Mouse (Mus musculus): Measurements from ENCODE around the gene Cdk6. TPM values are rescaled to one million over a fixed set of nuclear protein-coding genes. Genes with fewer than 3 reads are reported as not detected.

Gene Cdk6
- polyA plus RNA-seq, 1 experiment = 30.9 TPM

DNA sequence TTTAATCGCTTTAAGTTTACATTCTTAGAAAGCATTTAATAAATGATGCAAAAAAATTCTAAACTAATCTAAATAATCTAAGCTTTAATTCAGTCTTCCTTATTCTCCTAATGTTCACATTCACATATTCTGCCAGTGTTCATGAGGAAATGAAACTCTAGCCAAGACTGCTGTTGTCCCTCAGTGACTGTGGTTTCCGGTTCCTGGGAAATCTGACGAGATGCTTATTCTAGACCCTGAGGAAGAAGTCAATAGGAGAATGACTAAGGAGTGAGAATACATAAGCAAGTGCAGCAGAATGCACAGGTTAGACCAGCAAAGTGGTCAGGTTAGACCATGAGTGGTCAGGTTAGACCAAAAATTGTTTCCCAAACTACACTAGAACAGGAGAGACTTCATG lies 149.1 kb downstream of the Cdk6 start:
- no peak overlapping the region for H3K4me3 ChIP-seq (ENCODE audit: insufficient read depth, poor library complexity, severe bottlenecking)
- H3K36me3 ChIP-seq (ENCODE audit: control insufficient read depth, insufficient read depth) = peaks cover 38% of the 10 kb centered on the region
- H3K27me3 ChIP-seq (ENCODE audit: control insufficient read depth, insufficient read depth, insufficient read length) = no peaks in the 10 kb centered on the region
- H3K79me2 ChIP-seq (ENCODE audit: control insufficient read depth, insufficient read depth) = peaks cover 29% of the 10 kb centered on the region
- H3ac ChIP-seq (ENCODE audit: control insufficient read depth, insufficient read length, low read depth) = no peak overlapping the region
- TF ChIP-seq FOSL1 (IDR thresholded peaks at IDR 0.05; ENCODE audit: insufficient read depth, low read length, poor library complexity, severe bottlenecking) = no peak
- no peak for TF ChIP-seq CTCF (IDR thresholded peaks at IDR 0.05; ENCODE audit: control insufficient read depth, insufficient read depth, insufficient read length)
- TF ChIP-seq USF1 (IDR thresholded peaks at IDR 0.05; ENCODE audit: low read depth) = no peak
- no peak for TF ChIP-seq CEBPB (IDR thresholded peaks at IDR 0.05; ENCODE audit: low read depth)
- no peak for TF ChIP-seq MAX (IDR thresholded peaks at IDR 0.05)
- TF ChIP-seq MYOG (IDR thresholded peaks at IDR 0.05; ENCODE audit: control insufficient read depth, extremely low read depth, insufficient read length) = no peak
- TF ChIP-seq MYOD1 (IDR thresholded peaks at IDR 0.05; ENCODE audit: control insufficient read depth, insufficient read length, low read depth) = no peak
- H3K79me3 ChIP-seq (ENCODE audit: low read depth) = peaks cover 6% of the 10 kb centered on the region

DNA sequence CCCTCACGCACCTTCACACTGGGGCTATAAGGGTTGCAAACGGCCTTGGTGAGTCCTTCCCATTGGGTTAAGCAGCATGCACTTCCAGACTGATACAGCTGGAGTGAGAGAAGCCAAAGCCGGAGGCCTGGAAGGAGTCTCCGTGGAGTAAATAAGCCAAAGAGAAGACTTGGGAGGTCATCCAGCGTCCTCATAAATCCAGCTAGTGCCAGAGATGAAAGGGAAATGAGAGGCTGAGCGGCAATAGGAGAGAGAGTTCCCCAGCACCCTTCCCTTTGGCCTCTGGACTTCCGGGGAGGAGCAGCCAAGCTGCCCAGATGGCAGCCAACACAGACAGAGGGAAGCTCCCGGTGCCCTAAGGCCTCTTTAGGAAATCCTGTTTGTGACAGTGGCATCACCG lies 149.8 kb downstream of the Cdk6 start:
- H3K4me3 ChIP-seq (ENCODE audit: insufficient read depth, poor library complexity, severe bottlenecking) = no peak overlapping the region

DNA sequence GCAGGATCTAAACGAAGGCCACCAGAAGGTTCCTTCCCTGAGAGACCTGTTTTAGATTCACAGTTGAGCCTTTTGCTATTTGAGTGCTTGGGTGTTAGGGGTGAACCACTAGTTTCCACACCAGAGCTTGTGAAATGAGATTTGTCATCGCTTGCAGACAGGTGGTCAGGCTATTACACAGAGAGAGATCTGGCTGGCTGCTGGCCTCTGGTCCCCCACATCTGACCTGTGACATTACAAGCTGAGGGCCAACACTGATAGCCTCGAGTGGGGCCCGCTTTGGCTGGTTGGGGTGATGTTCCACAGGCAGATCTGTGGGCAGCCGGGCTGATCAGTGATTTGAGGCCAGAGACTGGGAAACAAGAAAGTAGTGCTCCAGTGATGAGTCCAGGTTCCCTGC lies 150.6 kb downstream of the Cdk6 start:
- Histone ChIP-seq H3K79me2 (ENCODE audit: control insufficient read depth, insufficient read depth) (peaks cover 41% of the 10 kb centered on the region), H3K36me3 (ENCODE audit: control insufficient read depth, insufficient read depth) (peaks cover 26% of the 10 kb centered on the region), H3K27me3 (ENCODE audit: control insufficient read depth, insufficient read depth, insufficient read length) (no peaks in the 10 kb centered on the region), H3ac (ENCODE audit: control insufficient read depth, insufficient read length, low read depth) (no peak overlapping the region), H3K4me3 (ENCODE audit: insufficient read depth, poor library complexity, severe bottlenecking) (no peak overlapping the region), H3K79me3 (ENCODE audit: low read depth) (peaks cover 8% of the 10 kb centered on the region)
- TF ChIP-seq MAX (IDR thresholded peaks at IDR 0.05) (no peak), CEBPB (IDR thresholded peaks at IDR 0.05; ENCODE audit: low read depth) (no peak), USF1 (IDR thresholded peaks at IDR 0.05; ENCODE audit: low read depth) (no peak), CTCF (IDR thresholded peaks at IDR 0.05; ENCODE audit: control insufficient read depth, insufficient read depth, insufficient read length) (no peak), MYOG (IDR thresholded peaks at IDR 0.05; ENCODE audit: control insufficient read depth, extremely low read depth, insufficient read length) (no peak), MYOD1 (IDR thresholded peaks at IDR 0.05; ENCODE audit: control insufficient read depth, insufficient read length, low read depth) (no peak), FOSL1 (IDR thresholded peaks at IDR 0.05; ENCODE audit: insufficient read depth, low read length, poor library complexity, severe bottlenecking) (no peak)

More for the DNA sequence above, 149.8 kb downstream of the Cdk6 start:
- TF ChIP-seq MYOD1 (IDR thresholded peaks at IDR 0.05; ENCODE audit: control insufficient read depth, insufficient read length, low read depth) (no peak), MYOG (IDR thresholded peaks at IDR 0.05; ENCODE audit: control insufficient read depth, extremely low read depth, insufficient read length) (no peak), CEBPB (IDR thresholded peaks at IDR 0.05; ENCODE audit: low read depth) (no peak), CTCF (IDR thresholded peaks at IDR 0.05; ENCODE audit: control insufficient read depth, insufficient read depth, insufficient read length) (no peak), USF1 (IDR thresholded peaks at IDR 0.05; ENCODE audit: low read depth) (no peak), FOSL1 (IDR thresholded peaks at IDR 0.05; ENCODE audit: insufficient read depth, low read length, poor library complexity, severe bottlenecking) (no peak), MAX (IDR thresholded peaks at IDR 0.05) (no peak)
- H3K79me3 ChIP-seq (ENCODE audit: low read depth) = peaks cover 6% of the 10 kb centered on the region
- peaks cover 31% of the 10 kb centered on the region for H3K36me3 ChIP-seq (ENCODE audit: control insufficient read depth, insufficient read depth)
- H3ac ChIP-seq (ENCODE audit: control insufficient read depth, insufficient read length, low read depth) = no peak overlapping the region
- peaks cover 34% of the 10 kb centered on the region for H3K79me2 ChIP-seq (ENCODE audit: control insufficient read depth, insufficient read depth)
- H3K27me3 ChIP-seq (ENCODE audit: control insufficient read depth, insufficient read depth, insufficient read length) = no peaks in the 10 kb centered on the region

DNA sequence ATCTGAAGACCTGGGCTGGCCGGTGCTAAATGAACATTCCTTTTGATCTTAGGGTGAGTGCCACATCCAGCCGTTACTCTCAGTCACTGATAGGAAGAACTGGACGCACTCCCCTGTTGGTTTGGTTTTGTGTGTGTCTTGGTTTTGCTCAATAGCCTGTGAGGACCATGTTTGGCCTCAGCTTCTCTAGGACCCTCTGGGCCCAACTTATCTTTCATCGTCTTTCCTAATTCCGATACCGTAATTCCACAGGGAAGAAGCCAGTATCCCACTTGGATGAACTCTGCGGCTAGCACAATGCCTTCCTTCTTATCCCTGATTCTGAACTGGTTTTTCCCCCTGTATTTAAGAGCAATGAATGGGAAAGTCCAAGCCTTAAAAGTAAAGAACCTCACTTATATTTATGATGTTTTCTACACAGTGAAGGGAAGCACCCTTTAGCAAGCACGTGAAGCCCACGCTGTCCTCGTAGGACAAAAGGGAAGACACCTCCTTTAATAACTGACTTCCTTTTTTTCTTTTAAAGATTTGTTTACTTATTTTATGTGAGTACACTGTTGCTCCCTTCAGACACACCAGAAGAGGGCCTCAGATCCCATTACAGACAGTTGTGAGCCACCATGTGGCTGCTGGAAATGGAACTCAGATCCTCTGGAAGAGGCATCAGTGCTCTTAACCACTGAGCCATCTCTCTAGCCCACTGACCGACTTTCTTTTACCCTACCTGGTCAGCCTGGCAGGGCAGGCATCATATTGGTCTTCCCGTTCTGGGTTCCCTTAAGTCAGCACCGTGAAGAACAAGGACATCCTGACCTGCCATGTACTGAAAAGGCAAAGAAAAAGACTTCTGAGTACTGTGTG lies 151.7 kb downstream of the Cdk6 start:
- Histone ChIP-seq H3K4me3 (ENCODE audit: insufficient read depth, poor library complexity, severe bottlenecking) (no peak overlapping the region), H3K79me2 (ENCODE audit: control insufficient read depth, insufficient read depth) (peaks cover 43% of the 10 kb centered on the region), H3K27me3 (ENCODE audit: control insufficient read depth, insufficient read depth, insufficient read length) (no peaks in the 10 kb centered on the region), H3K36me3 (ENCODE audit: control insufficient read depth, insufficient read depth) (peaks cover 23% of the 10 kb centered on the region), H3ac (ENCODE audit: control insufficient read depth, insufficient read length, low read depth) (no peak overlapping the region), H3K79me3 (ENCODE audit: low read depth) (peaks cover 8% of the 10 kb centered on the region)
- TF ChIP-seq USF1 (IDR thresholded peaks at IDR 0.05; ENCODE audit: low read depth) = no peak
- TF ChIP-seq MAX (IDR thresholded peaks at IDR 0.05) = no peak
- no peak for TF ChIP-seq CEBPB (IDR thresholded peaks at IDR 0.05; ENCODE audit: low read depth)
- TF ChIP-seq MYOD1 (IDR thresholded peaks at IDR 0.05; ENCODE audit: control insufficient read depth, insufficient read length, low read depth) = no peak
- no peak for TF ChIP-seq CTCF (IDR thresholded peaks at IDR 0.05; ENCODE audit: control insufficient read depth, insufficient read depth, insufficient read length)
- TF ChIP-seq FOSL1 (IDR thresholded peaks at IDR 0.05; ENCODE audit: insufficient read depth, low read length, poor library complexity, severe bottlenecking) = no peak
- TF ChIP-seq MYOG (IDR thresholded peaks at IDR 0.05; ENCODE audit: control insufficient read depth, extremely low read depth, insufficient read length) = no peak

DNA sequence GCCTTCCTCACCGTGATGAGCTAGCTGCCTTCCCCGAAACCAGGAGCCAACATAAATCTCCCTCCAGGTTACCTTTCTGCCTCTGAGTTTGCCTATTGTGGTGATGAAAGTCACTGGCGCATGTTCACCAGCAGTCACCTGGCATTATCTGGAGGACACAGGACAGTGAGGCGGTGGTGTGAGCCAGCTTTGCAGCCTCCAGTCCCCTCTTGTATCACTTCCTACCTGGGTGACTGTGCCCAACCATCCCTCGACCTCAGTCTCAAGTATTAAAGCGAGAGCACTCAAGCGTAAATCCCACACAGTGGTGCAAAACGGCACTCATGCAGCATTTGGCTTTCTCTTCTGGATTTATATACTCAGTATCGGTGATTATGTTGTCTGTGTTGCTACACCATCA lies 152.7 kb downstream of the Cdk6 start:
- TF ChIP-seq CTCF (IDR thresholded peaks at IDR 0.05; ENCODE audit: control insufficient read depth, insufficient read depth, insufficient read length) (no peak), MYOD1 (IDR thresholded peaks at IDR 0.05; ENCODE audit: control insufficient read depth, insufficient read length, low read depth) (no peak), CEBPB (IDR thresholded peaks at IDR 0.05; ENCODE audit: low read depth) (no peak), FOSL1 (IDR thresholded peaks at IDR 0.05; ENCODE audit: insufficient read depth, low read length, poor library complexity, severe bottlenecking) (no peak), MAX (IDR thresholded peaks at IDR 0.05) (no peak), USF1 (IDR thresholded peaks at IDR 0.05; ENCODE audit: low read depth) (no peak), MYOG (IDR thresholded peaks at IDR 0.05; ENCODE audit: control insufficient read depth, extremely low read depth, insufficient read length) (no peak)
- Histone ChIP-seq H3K27me3 (ENCODE audit: control insufficient read depth, insufficient read depth, insufficient read length) (no peaks in the 10 kb centered on the region), H3K79me3 (ENCODE audit: low read depth) (peaks cover 9% of the 10 kb centered on the region), H3K4me3 (ENCODE audit: insufficient read depth, poor library complexity, severe bottlenecking) (no peak overlapping the region), H3K36me3 (ENCODE audit: control insufficient read depth, insufficient read depth) (peaks cover 24% of the 10 kb centered on the region), H3K79me2 (ENCODE audit: control insufficient read depth, insufficient read depth) (peaks cover 53% of the 10 kb centered on the region), H3ac (ENCODE audit: control insufficient read depth, insufficient read length, low read depth) (no peak overlapping the region)
